In the genomic region with DNA sequence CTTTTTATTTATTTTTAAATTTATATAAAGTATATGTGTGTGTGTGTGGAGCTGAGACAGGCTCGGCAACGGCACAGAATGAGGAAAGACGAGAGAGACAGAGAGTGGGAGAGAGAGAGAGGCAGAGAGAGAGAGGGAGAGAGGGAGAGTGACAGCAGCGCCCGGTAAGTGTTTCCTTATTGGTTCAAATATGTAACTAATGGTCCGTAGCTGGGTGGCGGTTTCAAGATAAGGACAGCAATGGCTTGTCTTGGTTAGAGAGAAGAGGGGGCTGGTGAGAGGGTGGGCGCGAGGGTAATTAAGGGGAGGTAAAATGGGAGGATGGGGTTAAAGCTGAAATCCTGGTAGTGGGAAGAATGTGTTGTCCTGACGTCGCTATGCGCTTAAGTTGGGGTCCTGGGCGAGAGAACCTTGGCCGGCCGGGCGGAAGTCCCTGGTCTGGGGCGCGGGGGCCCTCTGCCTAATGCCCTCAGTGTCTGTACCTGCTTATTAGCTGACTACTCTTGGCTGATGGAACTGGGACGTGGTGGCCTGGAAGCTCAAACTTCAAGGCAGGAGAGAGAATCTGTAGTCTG, we compare ENCODE assay signal across 8 mouse cellular contexts. TPM values are rescaled to one million over a fixed set of nuclear protein-coding genes. Genes with fewer than 3 reads are reported as not detected.
A peak's percentile ranks its signal among the peaks of the same experiment; 100 is the strongest.
DNase-seq lines count a peak whose midpoint lies in the region; ATAC-seq and TF ChIP-seq lines count a peak whose summit lies in the region.

No protein-coding gene starts in this region.

- ATAC-seq in forebrain, embryonic 13.5 days: peak; percentile 30; the same call in 1 of the 2 replicates
- ATAC-seq in liver, embryonic 13.5 days (ENCODE audit: low read depth): no peak

- no peak for DNase-seq in cerebellum, adult 2 months
- no peak for DNase-seq in cerebellum, adult 8-10 months
- peak; percentile 84 for DNase-seq in 416B (ENCODE audit: low read depth)
- no peak for DNase-seq in liver, embryonic 13.5 days
- no peak for DNase-seq in urinary bladder, postnatal 10 days (ENCODE audit: low spot score)
- DNase-seq in urinary bladder, postnatal 25 days (ENCODE audit: low spot score): no peak
- DNase-seq in right cerebral cortex, postnatal 4 days: no peak

- H3K27me3 ChIP-seq in cerebellum, adult 2 months (ENCODE audit: control insufficient read depth, insufficient read depth, low read length): peaks cover 15% of the 10 kb centered on the region; the same call in 1 of the 2 replicates
- peaks cover 100% of the 10 kb centered on the region for H3K27me3 ChIP-seq in forebrain, embryonic 13.5 days
- H3K27me3 ChIP-seq in liver, embryonic 13.5 days: peaks cover 100% of the 10 kb centered on the region

- peak overlapping the region; percentile 10 for H3K4me3 ChIP-seq in cerebellum, adult 2 months (replicated peaks; ENCODE audit: insufficient read depth, low read depth, low read length)
- H3K4me3 ChIP-seq in forebrain, embryonic 13.5 days: peak overlapping the region; percentile 29; the same call in 1 of the 2 replicates
- H3K4me3 ChIP-seq in liver, embryonic 13.5 days (replicated peaks): peak overlapping the region; percentile 46

- TF ChIP-seq CTCF in cerebellum, adult 2 months (IDR thresholded peaks at IDR 0.05; ENCODE audit: borderline replicate concordance, insufficient read depth, low read depth, low read length): no peak

- H3K9me3 ChIP-seq in forebrain, embryonic 13.5 days (replicated peaks): no peaks in the 10 kb centered on the region
- H3K9me3 ChIP-seq in liver, embryonic 13.5 days (replicated peaks): no peaks in the 10 kb centered on the region

- H3K4me2 ChIP-seq in forebrain, embryonic 13.5 days: peak overlapping the region; percentile 58
- H3K4me2 ChIP-seq in liver, embryonic 13.5 days: peak overlapping the region; percentile 63

- TF ChIP-seq POLR2A in cerebellum, adult 2 months (IDR thresholded peaks at IDR 0.05; ENCODE audit: borderline replicate concordance, insufficient read depth, low read length): no peak

- no peaks in the 10 kb centered on the region for H3K4me1 ChIP-seq in cerebellum, adult 2 months (ENCODE audit: control insufficient read depth, insufficient read depth, low read length)
- H3K4me1 ChIP-seq in forebrain, embryonic 13.5 days: peaks cover 9% of the 10 kb centered on the region
- peaks cover 9% of the 10 kb centered on the region for H3K4me1 ChIP-seq in liver, embryonic 13.5 days (replicated peaks)

- no peaks in the 10 kb centered on the region for H3K36me3 ChIP-seq in forebrain, embryonic 13.5 days (ENCODE audit: poor library complexity, severe bottlenecking)
- no peaks in the 10 kb centered on the region for H3K36me3 ChIP-seq in liver, embryonic 13.5 days

- no peak overlapping the region for H3K9ac ChIP-seq in forebrain, embryonic 13.5 days
- no peak overlapping the region for H3K9ac ChIP-seq in liver, embryonic 13.5 days

- no peak overlapping the region for H3K27ac ChIP-seq in cerebellum, adult 2 months (ENCODE audit: insufficient read depth, low read length)
- H3K27ac ChIP-seq in forebrain, embryonic 13.5 days: no peak overlapping the region
- no peak overlapping the region for H3K27ac ChIP-seq in liver, embryonic 13.5 days

- 4% methylated on average over 19 of the region's 19 CpGs for WGBS in cerebellum, adult 2 months
- WGBS in forebrain, embryonic 13.5 days: under 1% methylated on average over 19 of the region's 19 CpGs
- WGBS in liver, embryonic 13.5 days (ENCODE audit: insufficient replicate concordance): 1% methylated on average over 19 of the region's 19 CpGs

RNA-seq across cellular contexts. Expression of gene Hoxc6, which starts 0.6 kb away (rescaled TPM):
- polyA plus RNA-seq in cerebellum, adult 2 months (2012; rRNA removed): 0.16 and 0.25 TPM in 2 replicates
- not detected in 2 replicates for polyA plus RNA-seq in forebrain, embryonic 13.5 days (2015; fragmentation: Nextera tagmentation; extraction: Ambion mirVana)
- polyA plus RNA-seq in liver, embryonic 13.5 days (2015; fragmentation: Nextera tagmentation; extraction: Ambion mirVana): 0.13 and 0.14 TPM in 2 replicates

RNA-seq across cellular contexts. Expression of gene Hoxc8, which starts 8.3 kb away (rescaled TPM):
- polyA plus RNA-seq in cerebellum, adult 2 months (2012; rRNA removed): not detected in 2 replicates
- not detected in 2 replicates for polyA plus RNA-seq in forebrain, embryonic 13.5 days (2015; fragmentation: Nextera tagmentation; extraction: Ambion mirVana)
- 0.19 and 0.20 TPM in 2 replicates for polyA plus RNA-seq in liver, embryonic 13.5 days (2015; fragmentation: Nextera tagmentation; extraction: Ambion mirVana)

RNA-seq across cellular contexts. Expression of gene Hoxc4, which starts 20.0 kb away (rescaled TPM):
- 3.9 and 4.5 TPM in 2 replicates for polyA plus RNA-seq in cerebellum, adult 2 months (2012; rRNA removed)
- not detected in 2 replicates for polyA plus RNA-seq in forebrain, embryonic 13.5 days (2015; fragmentation: Nextera tagmentation; extraction: Ambion mirVana)
- 0.31 and 0.42 TPM in 2 replicates for polyA plus RNA-seq in liver, embryonic 13.5 days (2015; fragmentation: Nextera tagmentation; extraction: Ambion mirVana)

RNA-seq across cellular contexts. Expression of gene Hoxc9, which starts 22.5 kb away (rescaled TPM):
- polyA plus RNA-seq in cerebellum, adult 2 months (2012; rRNA removed): not detected in 2 replicates
- polyA plus RNA-seq in forebrain, embryonic 13.5 days (2015; fragmentation: Nextera tagmentation; extraction: Ambion mirVana): not detected in 2 replicates
- 0.07 TPM in 1 of 2 replicates, not detected in the other for polyA plus RNA-seq in liver, embryonic 13.5 days (2015; fragmentation: Nextera tagmentation; extraction: Ambion mirVana)

RNA-seq across cellular contexts. Expression of gene Hoxc5, which starts 31.5 kb away (rescaled TPM):
- polyA plus RNA-seq in cerebellum, adult 2 months (2012; rRNA removed): 1.5 and 2.2 TPM in 2 replicates
- polyA plus RNA-seq in forebrain, embryonic 13.5 days (2015; fragmentation: Nextera tagmentation; extraction: Ambion mirVana): not detected in 2 replicates
- polyA plus RNA-seq in liver, embryonic 13.5 days (2015; fragmentation: Nextera tagmentation; extraction: Ambion mirVana): 0.27 and 0.28 TPM in 2 replicates
